Mouse (Mus musculus) C2C12 (cell line): ENCODE measurements around the gene Ppp1r1b. TPM values are rescaled to one million over a fixed set of nuclear protein-coding genes. Genes with fewer than 3 reads are reported as not detected.

ENCODE experiments used
- H3K27me3 ChIP-seq: one replicate; pipeline ENCODE4 v1.6.1; 2011; ENCODE audit not compliant: control insufficient read depth, insufficient read depth, insufficient read length
- H3K36me3 ChIP-seq: one replicate; pipeline ENCODE4 v1.6.1; 2011; ENCODE audit not compliant: control insufficient read depth, insufficient read depth
- H3K4me3 ChIP-seq: one replicate; pipeline ENCODE4 v1.5.1; 2011; ENCODE audit warnings: mild to moderate bottlenecking, control low read depth; ENCODE audit not compliant: poor library complexity, insufficient read depth, severe bottlenecking
- H3K79me2 ChIP-seq: one replicate; pipeline ENCODE4 v1.6.1; 2011; ENCODE audit not compliant: control insufficient read depth, insufficient read depth
- H3K79me3 ChIP-seq: one replicate; pipeline ENCODE4 v1.6.1; 2011; ENCODE audit warnings: low read depth, control low read depth
- H3ac ChIP-seq: one replicate; pipeline ENCODE3; 2011; ENCODE audit warnings: low read depth; ENCODE audit not compliant: control insufficient read depth, insufficient read length
- CEBPB ChIP-seq: IDR thresholded peaks from one replicate; pipeline ENCODE4 v1.6.1; 2011; ENCODE audit warnings: low read depth, mild to moderate bottlenecking, control low read depth, moderate library complexity
- CTCF ChIP-seq: IDR thresholded peaks from one replicate; pipeline ENCODE4 v1.5.1; 2011; ENCODE audit not compliant: control insufficient read depth, insufficient read depth, insufficient read length
- FOSL1 ChIP-seq: IDR thresholded peaks from one replicate; pipeline ENCODE4 v1.8.0; 2011; ENCODE audit warnings: mild to moderate bottlenecking, low read length; ENCODE audit not compliant: poor library complexity, insufficient read depth, severe bottlenecking
- MAX ChIP-seq: IDR thresholded peaks from one replicate; pipeline ENCODE4 v1.6.1; 2011; ENCODE audit warnings: mild to moderate bottlenecking, control low read depth
- MYOD1 ChIP-seq: IDR thresholded peaks from one replicate; pipeline ENCODE4 v1.6.1; 2011; ENCODE audit warnings: low read depth; ENCODE audit not compliant: control insufficient read depth, insufficient read length
- MYOG ChIP-seq: IDR thresholded peaks from one replicate; pipeline ENCODE4 v1.6.1; 2011; ENCODE audit not compliant: control insufficient read depth, insufficient read length; ENCODE audit errors: extremely low read depth
- USF1 ChIP-seq: IDR thresholded peaks from one replicate; pipeline ENCODE4 v1.6.1; 2011; ENCODE audit warnings: low read depth, mild to moderate bottlenecking, control low read depth, moderate library complexity
- polyA plus RNA-seq: library from polyadenylated mRNA; unstranded; fragments of >200 nt; fragmentation: generic; extraction: Trizol; gene quantifications from one replicate; pipeline ENCODE4 v1.2.1, GENCODE M21; 2012; ENCODE audit warnings: missing spikeins

Ppp1r1b gene
- polyA plus RNA-seq, 1 experiment: 0.28 TPM

GRCm38 (mm10) chr11:98383261-98384030, 35.2 kb downstream of the Ppp1r1b start, which contains the start of gene Tcap:
Gene Tcap (plus strand): TSS chr11:98383811.
- H3K79me2 ChIP-seq: no peaks in the 10 kb centered on the region
- no peak within 1 kb of the TSS for H3ac ChIP-seq
- no peaks in the 10 kb centered on the region for H3K79me3 ChIP-seq
- no peak within 1 kb of the TSS for H3K4me3 ChIP-seq
- TF ChIP-seq FOSL1: no peak
- no peak for TF ChIP-seq MYOD1
- TF ChIP-seq CEBPB: no peak
- no peak for TF ChIP-seq MAX
- no peak for TF ChIP-seq USF1
- no peak for TF ChIP-seq MYOG
- no peak for TF ChIP-seq CTCF
- H3K27me3 ChIP-seq: peaks cover 12% of the 10 kb centered on the region
- H3K36me3 ChIP-seq: peaks cover 6% of the 10 kb centered on the region

GRCm38 (mm10) chr11:98384216-98384615, 36.0 kb downstream of the Ppp1r1b start:
- H3K27me3 ChIP-seq: peaks cover 12% of the 10 kb centered on the region

GRCm38 (mm10) chr11:98384721-98385637, 36.8 kb downstream of the Ppp1r1b start:
- TF ChIP-seq MYOD1 (no peak), CTCF (no peak), MAX (no peak), MYOG (no peak), USF1 (no peak), CEBPB (no peak), FOSL1 (no peak)
- Histone ChIP-seq H3K27me3 (peaks cover 12% of the 10 kb centered on the region), H3K4me3 (no peak overlapping the region)

More at GRCm38 (mm10) chr11:98384216-98384615, 36.0 kb downstream of the Ppp1r1b start:
- Histone ChIP-seq H3ac (no peak overlapping the region), H3K36me3 (no peaks in the 10 kb centered on the region), H3K79me3 (no peaks in the 10 kb centered on the region), H3K79me2 (no peaks in the 10 kb centered on the region), H3K4me3 (no peak overlapping the region)
- TF ChIP-seq MAX (no peak), FOSL1 (no peak), MYOG (no peak), MYOD1 (no peak), USF1 (no peak), CEBPB (no peak), CTCF (no peak)

GRCm38 (mm10) chr11:98385638-98386585, 37.7 kb downstream of the Ppp1r1b start, which contains the start of gene Pnmt:
Gene Pnmt (plus strand): TSS chr11:98386450.
- Histone ChIP-seq H3K27me3 (peaks cover 20% of the 10 kb centered on the region), H3K79me3 (no peaks in the 10 kb centered on the region), H3K79me2 (no peaks in the 10 kb centered on the region), H3K4me3 (no peak within 1 kb of the TSS), H3K36me3 (no peaks in the 10 kb centered on the region), H3ac (no peak within 1 kb of the TSS)
- no peak for TF ChIP-seq CTCF

More at GRCm38 (mm10) chr11:98384721-98385637, 36.8 kb downstream of the Ppp1r1b start:
- Histone ChIP-seq H3K36me3 (no peaks in the 10 kb centered on the region), H3K79me2 (no peaks in the 10 kb centered on the region), H3K79me3 (no peaks in the 10 kb centered on the region), H3ac (no peak overlapping the region)

GRCm38 (mm10) chr11:98386596-98386995, 38.4 kb downstream of the Ppp1r1b start:
- Histone ChIP-seq H3K36me3 (no peaks in the 10 kb centered on the region), H3K79me3 (no peaks in the 10 kb centered on the region), H3K27me3 (peaks cover 20% of the 10 kb centered on the region), H3K4me3 (no peak overlapping the region), H3K79me2 (no peaks in the 10 kb centered on the region), H3ac (no peak overlapping the region)
- TF ChIP-seq CEBPB (no peak), FOSL1 (no peak), MAX (no peak), MYOD1 (no peak), USF1 (no peak), CTCF (no peak), MYOG (no peak)
